Mouse (Mus musculus): ENCODE measurements at regions not wholly inside any gene's neighbourhood (a gene's known extent, or its start where the extent isn't known, plus 50 kb on each side); places are given as distances from the start of the nearest gene placed in this dataset.

- TF ChIP-seq GATA2 (IDR thresholded peaks at IDR 0.05; ENCODE audit: borderline replicate concordance, low read depth, low read length) = no peak
- TF ChIP-seq CTCF (IDR thresholded peaks at IDR 0.05; ENCODE audit: low read depth, low read length) = no peak
- TF ChIP-seq GATA1 (IDR thresholded peaks at IDR 0.05; ENCODE audit: borderline replicate concordance, low read length) = no peak
- TF ChIP-seq TAL1 (conservative IDR thresholded peaks at IDR 0.05; ENCODE audit: low read depth, low read length) = no peak
Measured at GRCm38 (mm10) chr15:51392449-51393405, 2492.0 kb upstream of the Gm7489 start.
